Mouse (Mus musculus): ENCODE results near the gene Gabrp. TPM values are rescaled to one million over a fixed set of nuclear protein-coding genes. Genes with fewer than 3 reads are reported as not detected.
A peak's percentile ranks its signal among the peaks of the same experiment; 100 is the strongest.

Gene Gabrp
- polyA plus RNA-seq, 1 experiment from 2014 or later, result not detected

- WGBS, result 84% methylated on average over 6 of the region's 6 CpGs
- Histone ChIP-seq H3K27me3 (replicated peaks; ENCODE audit: control insufficient read depth, insufficient read depth, low read length) (no peaks in the 10 kb centered on the region), H3K27ac (ENCODE audit: low read depth, low read length) (no peak overlapping the region), H3K4me2 (ENCODE audit: low read length) (no peak overlapping the region), H3K4me1 (ENCODE audit: control insufficient read depth, insufficient read depth, low read length) (no peaks in the 10 kb centered on the region), H3K9ac (ENCODE audit: low read length) (no peak overlapping the region), H3K4me3 (ENCODE audit: low read depth, low read length) (no peak overlapping the region), H3K9me3 (replicated peaks; ENCODE audit: control insufficient read depth, low read length) (no peaks in the 10 kb centered on the region), H3K36me3 (ENCODE audit: control insufficient read depth, insufficient read depth, low read length) (no peaks in the 10 kb centered on the region)
- no peak for DNase-seq (ENCODE audit: low spot score)
- no peak for ATAC-seq
Measured at GRCm38 (mm10) chr11:33586614-33587013, 7.9 kb upstream of the Gabrp start.

DNA sequence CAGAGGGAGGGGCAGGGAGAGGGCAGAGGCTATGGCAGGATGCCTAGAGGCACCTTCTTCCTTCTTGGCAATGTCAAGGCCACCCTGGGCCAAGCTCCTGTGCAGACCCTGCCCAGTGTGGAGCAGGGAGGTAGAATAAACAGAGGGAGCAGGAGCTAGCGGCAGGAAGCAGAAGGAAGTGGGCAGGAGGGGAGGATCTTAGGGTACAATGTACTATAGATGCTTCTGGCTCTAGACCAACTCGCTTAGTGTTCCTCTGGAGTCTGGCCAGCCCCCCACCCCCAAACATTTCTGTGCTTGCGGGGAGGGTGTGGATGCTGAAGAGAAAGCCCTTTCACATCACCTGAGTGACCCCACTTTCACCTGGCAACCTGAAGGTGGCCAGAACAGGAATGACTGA, 862 bp upstream of the Gabrp start:
- Histone ChIP-seq H3K27me3 (replicated peaks; ENCODE audit: control insufficient read depth, insufficient read depth, low read length) (no peaks in the 10 kb centered on the region), H3K4me3 (ENCODE audit: low read depth, low read length) (no peak overlapping the region), H3K9ac (ENCODE audit: low read length) (no peak overlapping the region), H3K36me3 (ENCODE audit: control insufficient read depth, insufficient read depth, low read length) (no peaks in the 10 kb centered on the region), H3K4me2 (ENCODE audit: low read length) (no peak overlapping the region), H3K27ac (ENCODE audit: low read depth, low read length) (no peak overlapping the region), H3K4me1 (ENCODE audit: control insufficient read depth, insufficient read depth, low read length) (no peaks in the 10 kb centered on the region), H3K9me3 (replicated peaks; ENCODE audit: control insufficient read depth, low read length) (no peaks in the 10 kb centered on the region)
- no peak for ATAC-seq
- DNase-seq (ENCODE audit: low spot score), result no peak
- WGBS, result 43% methylated on average over 3 of the region's 3 CpGs

DNA sequence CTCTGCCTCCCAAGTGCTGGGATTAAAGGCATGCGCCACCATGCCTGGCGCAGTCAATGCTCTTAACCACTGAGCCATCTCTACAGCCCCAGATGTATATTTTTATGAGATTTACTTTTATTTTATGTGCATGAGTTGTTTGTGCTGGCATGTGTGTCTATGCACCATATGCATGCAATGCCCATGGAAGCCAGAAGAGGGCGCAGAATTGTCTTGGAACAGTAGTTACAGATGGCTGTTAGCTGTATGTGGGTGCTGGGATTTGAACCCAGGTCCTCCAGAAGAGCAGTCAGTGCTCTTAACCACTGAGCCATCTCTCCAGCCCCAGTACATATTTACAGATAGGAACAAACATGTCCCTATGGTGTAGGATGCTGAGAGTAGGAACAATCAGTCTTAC, 3.8 kb downstream of the Gabrp start:
- H3K4me2 ChIP-seq (ENCODE audit: low read length), result no peak overlapping the region
- H3K27me3 ChIP-seq (replicated peaks; ENCODE audit: control insufficient read depth, insufficient read depth, low read length), result no peaks in the 10 kb centered on the region
- WGBS, result 88% methylated on average over 3 of the region's 3 CpGs
- H3K9ac ChIP-seq (ENCODE audit: low read length), result no peak overlapping the region
- H3K4me1 ChIP-seq (ENCODE audit: control insufficient read depth, insufficient read depth, low read length), result no peaks in the 10 kb centered on the region
- no peaks in the 10 kb centered on the region for H3K9me3 ChIP-seq (replicated peaks; ENCODE audit: control insufficient read depth, low read length)
- H3K27ac ChIP-seq (ENCODE audit: low read depth, low read length), result no peak overlapping the region
- H3K36me3 ChIP-seq (ENCODE audit: control insufficient read depth, insufficient read depth, low read length), result no peaks in the 10 kb centered on the region
- no peak overlapping the region for H3K4me3 ChIP-seq (ENCODE audit: low read depth, low read length)
- no peak for DNase-seq (ENCODE audit: low spot score)
- no peak for ATAC-seq

DNA sequence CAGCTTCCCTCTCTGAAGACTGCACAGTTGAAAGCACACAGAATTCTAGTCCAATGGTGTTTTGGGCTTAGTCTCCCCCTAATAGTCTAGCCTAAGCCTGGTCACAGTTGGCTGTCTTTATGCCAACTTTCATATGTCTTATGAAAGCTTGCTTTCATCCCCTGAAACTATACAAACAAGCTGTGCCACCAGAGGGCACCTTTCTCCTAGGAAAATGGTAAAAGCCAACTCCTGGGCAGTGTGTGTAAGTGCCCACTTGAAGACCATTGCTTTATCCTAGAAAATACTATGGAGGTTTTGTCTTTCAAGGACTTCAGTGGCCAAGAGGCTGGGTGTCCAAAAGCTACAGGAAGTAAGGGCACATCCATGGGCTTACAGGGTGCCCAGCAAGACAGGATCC, 8.3 kb downstream of the Gabrp start:
- Histone ChIP-seq H3K4me2 (ENCODE audit: low read length) (no peak overlapping the region), H3K36me3 (ENCODE audit: control insufficient read depth, insufficient read depth, low read length) (no peaks in the 10 kb centered on the region), H3K9ac (ENCODE audit: low read length) (no peak overlapping the region), H3K4me1 (ENCODE audit: control insufficient read depth, insufficient read depth, low read length) (no peaks in the 10 kb centered on the region), H3K9me3 (replicated peaks; ENCODE audit: control insufficient read depth, low read length) (no peaks in the 10 kb centered on the region), H3K4me3 (ENCODE audit: low read depth, low read length) (no peak overlapping the region), H3K27me3 (replicated peaks; ENCODE audit: control insufficient read depth, insufficient read depth, low read length) (no peaks in the 10 kb centered on the region), H3K27ac (ENCODE audit: low read depth, low read length) (no peak overlapping the region)
- DNase-seq (ENCODE audit: low spot score) (peak; percentile 35), ATAC-seq (no peak)

GRCm38 (mm10) chr11:33563921-33564320, 14.8 kb downstream of the Gabrp start:
- H3K27me3 ChIP-seq (replicated peaks; ENCODE audit: control insufficient read depth, insufficient read depth, low read length), result no peaks in the 10 kb centered on the region
- no peaks in the 10 kb centered on the region for H3K9me3 ChIP-seq (replicated peaks; ENCODE audit: control insufficient read depth, low read length)
- H3K27ac ChIP-seq (ENCODE audit: low read depth, low read length), result no peak overlapping the region
- H3K4me1 ChIP-seq (ENCODE audit: control insufficient read depth, insufficient read depth, low read length), result no peaks in the 10 kb centered on the region
- H3K4me3 ChIP-seq (ENCODE audit: low read depth, low read length), result no peak overlapping the region
- no peak for DNase-seq (ENCODE audit: low spot score)
- no peak overlapping the region for H3K4me2 ChIP-seq (ENCODE audit: low read length)
- no peak overlapping the region for H3K9ac ChIP-seq (ENCODE audit: low read length)
- WGBS, result 93% methylated on average over 2 of the region's 2 CpGs
- H3K36me3 ChIP-seq (ENCODE audit: control insufficient read depth, insufficient read depth, low read length), result no peaks in the 10 kb centered on the region
- no peak for ATAC-seq

DNA sequence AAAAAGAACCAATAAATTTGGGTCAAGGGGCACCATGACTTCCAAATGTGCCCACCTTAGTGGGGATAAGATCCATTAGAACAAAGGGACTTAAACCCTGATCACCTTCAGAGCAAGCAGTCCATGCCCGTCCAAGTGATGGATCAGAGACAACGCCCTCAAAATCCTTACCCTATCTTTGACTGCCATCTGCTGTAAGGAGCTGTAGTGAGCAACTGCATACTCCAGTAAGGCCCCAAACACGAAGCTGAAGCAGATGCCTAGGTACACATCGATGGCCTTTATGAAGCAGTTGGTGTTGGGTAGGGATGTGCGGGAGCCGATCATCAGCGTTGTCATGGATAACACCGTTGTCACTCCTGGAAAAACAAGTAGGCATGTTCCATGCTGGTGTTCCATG, 24.6 kb downstream of the Gabrp start:
- Histone ChIP-seq H3K4me2 (ENCODE audit: low read length) (no peak overlapping the region), H3K36me3 (ENCODE audit: control insufficient read depth, insufficient read depth, low read length) (no peaks in the 10 kb centered on the region), H3K27ac (ENCODE audit: low read depth, low read length) (no peak overlapping the region), H3K27me3 (replicated peaks; ENCODE audit: control insufficient read depth, insufficient read depth, low read length) (no peaks in the 10 kb centered on the region), H3K4me3 (ENCODE audit: low read depth, low read length) (no peak overlapping the region), H3K9ac (ENCODE audit: low read length) (no peak overlapping the region), H3K4me1 (ENCODE audit: control insufficient read depth, insufficient read depth, low read length) (no peaks in the 10 kb centered on the region), H3K9me3 (replicated peaks; ENCODE audit: control insufficient read depth, low read length) (no peaks in the 10 kb centered on the region)
- no peak for ATAC-seq
- peak; percentile 21 for DNase-seq (ENCODE audit: low spot score)
- WGBS, result 86% methylated on average over 8 of the region's 8 CpGs

- Histone ChIP-seq H3K9ac (ENCODE audit: low read length) (no peak overlapping the region), H3K4me1 (ENCODE audit: control insufficient read depth, insufficient read depth, low read length) (no peaks in the 10 kb centered on the region), H3K4me2 (ENCODE audit: low read length) (no peak overlapping the region), H3K36me3 (ENCODE audit: control insufficient read depth, insufficient read depth, low read length) (no peaks in the 10 kb centered on the region), H3K27ac (ENCODE audit: low read depth, low read length) (no peak overlapping the region), H3K27me3 (replicated peaks; ENCODE audit: control insufficient read depth, insufficient read depth, low read length) (no peaks in the 10 kb centered on the region), H3K9me3 (replicated peaks; ENCODE audit: control insufficient read depth, low read length) (no peaks in the 10 kb centered on the region), H3K4me3 (ENCODE audit: low read depth, low read length) (no peak overlapping the region)
- ATAC-seq (no peak), DNase-seq (ENCODE audit: low spot score) (no peak)
- 83% methylated on average over 14 of the region's 14 CpGs for WGBS
Measured at GRCm38 (mm10) chr11:33550861-33551560, 27.7 kb downstream of the Gabrp start.

DNA sequence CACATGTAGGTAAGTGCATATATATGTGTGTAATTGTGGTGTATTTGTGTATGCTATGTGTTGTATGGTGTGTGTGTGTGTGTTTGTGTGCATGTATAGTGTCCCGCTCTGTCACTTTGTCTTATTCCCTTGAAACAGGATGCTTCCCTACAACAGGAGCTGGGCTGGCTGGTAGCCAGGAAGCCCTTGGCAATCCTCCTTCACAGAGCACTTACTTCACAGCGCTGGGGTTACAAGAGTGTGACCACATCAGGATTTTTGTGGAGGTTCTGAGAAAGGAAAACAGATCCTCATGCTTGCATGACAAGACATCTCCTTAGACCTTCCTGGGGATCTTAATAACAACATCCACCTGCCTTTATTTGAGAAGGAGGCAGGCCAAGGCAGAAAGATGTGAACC, 31.4 kb downstream of the Gabrp start:
- no peak for DNase-seq (ENCODE audit: low spot score)

GRCm38 (mm10) chr11:33544945-33545344, 33.8 kb downstream of the Gabrp start:
- Histone ChIP-seq H3K9ac (ENCODE audit: low read length) (no peak overlapping the region), H3K4me3 (ENCODE audit: low read depth, low read length) (no peak overlapping the region), H3K9me3 (replicated peaks; ENCODE audit: control insufficient read depth, low read length) (no peaks in the 10 kb centered on the region), H3K4me2 (ENCODE audit: low read length) (no peak overlapping the region), H3K27ac (ENCODE audit: low read depth, low read length) (no peak overlapping the region), H3K27me3 (replicated peaks; ENCODE audit: control insufficient read depth, insufficient read depth, low read length) (no peaks in the 10 kb centered on the region), H3K36me3 (ENCODE audit: control insufficient read depth, insufficient read depth, low read length) (no peaks in the 10 kb centered on the region), H3K4me1 (ENCODE audit: control insufficient read depth, insufficient read depth, low read length) (no peaks in the 10 kb centered on the region)
- 96% methylated on average over 2 of the region's 2 CpGs for WGBS
- no peak for DNase-seq (ENCODE audit: low spot score)
- ATAC-seq, result no peak

More for the DNA sequence above, 31.4 kb downstream of the Gabrp start:
- no peak overlapping the region for H3K4me3 ChIP-seq (ENCODE audit: low read depth, low read length)
- H3K9ac ChIP-seq (ENCODE audit: low read length), result no peak overlapping the region
- no peak overlapping the region for H3K4me2 ChIP-seq (ENCODE audit: low read length)
- no peaks in the 10 kb centered on the region for H3K4me1 ChIP-seq (ENCODE audit: control insufficient read depth, insufficient read depth, low read length)
- 81% methylated on average over 2 of the region's 2 CpGs for WGBS
- H3K27ac ChIP-seq (ENCODE audit: low read depth, low read length), result no peak overlapping the region
- no peaks in the 10 kb centered on the region for H3K9me3 ChIP-seq (replicated peaks; ENCODE audit: control insufficient read depth, low read length)
- H3K27me3 ChIP-seq (replicated peaks; ENCODE audit: control insufficient read depth, insufficient read depth, low read length), result no peaks in the 10 kb centered on the region
- no peak for ATAC-seq
- H3K36me3 ChIP-seq (ENCODE audit: control insufficient read depth, insufficient read depth, low read length), result no peaks in the 10 kb centered on the region
